Mouse (Mus musculus) stomach, adult 2 months (tissue): ENCODE measurements around the gene Zscan4-ps2. TPM values are rescaled to one million over a fixed set of nuclear protein-coding genes. Genes with fewer than 3 reads are reported as not detected.

ENCODE experiments used
- polyA plus RNA-seq: library from polyadenylated mRNA; depleted of rRNA; stranded (reverse); fragments of >200 nt; gene quantifications from 2 replicates; pipeline ENCODE4 v1.2.3, GENCODE M21; 2012; rRNA removed

Zscan4-ps2 gene
- not detected in 2 replicates for polyA plus RNA-seq

GRCm38 (mm10) chr7:11514010-11514409 is at the start of gene Zscan4-ps2:
Gene Zscan4-ps2 (plus strand): TSS chr7:11514310.

Other genes starting within 250 kb of the Zscan4-ps2 start
- not detected in 2 replicates for gene Zscan4e, start 203.6 kb upstream of the Zscan4-ps2 start, polyA plus RNA-seq
- not detected in 2 replicates for gene Zscan4f, start 116.4 kb upstream of the Zscan4-ps2 start, polyA plus RNA-seq
- not detected in 2 replicates for gene Zscan4-ps3, start 95.0 kb downstream of the Zscan4-ps2 start, polyA plus RNA-seq
- gene Vmn1r72, start 165.8 kb downstream of the Zscan4-ps2 start, polyA plus RNA-seq: not detected in 2 replicates
- gene Vmn1r73, start 216.0 kb downstream of the Zscan4-ps2 start, polyA plus RNA-seq: not detected in 2 replicates